Mouse (Mus musculus): ENCODE measurements at regions not wholly inside any gene's neighbourhood (a gene's known extent, or its start where the extent isn't known, plus 50 kb on each side); places are given as distances from the start of the nearest gene placed in this dataset.
"Not testable (repeated sequence)": the region's sequence is repeated elsewhere in the genome, so short reads cannot be mapped to it uniquely, and the experiment has no call there.

GRCm38 (mm10) chr17:15242976-15243635, 133.6 kb downstream of the Dll1 start:
- DNase-seq = no peak

- DNase-seq = no peak
Measured at GRCm38 (mm10) chr17:15242356-15242755, 134.3 kb downstream of the Dll1 start.

- no peak for DNase-seq
Measured at GRCm38 (mm10) chr17:15241491-15241890, 135.2 kb downstream of the Dll1 start.

- not testable (repeated sequence) for DNase-seq
Measured at GRCm38 (mm10) chr17:15240641-15241040, 136.0 kb downstream of the Dll1 start.

GRCm38 (mm10) chr17:15240011-15240410, 136.7 kb downstream of the Dll1 start:
- no peak for DNase-seq

- DNase-seq = no peak
Measured at GRCm38 (mm10) chr17:15235041-15235440, 141.6 kb downstream of the Dll1 start.

GRCm38 (mm10) chr17:15231175-15231574, 145.5 kb downstream of the Dll1 start:
- no peak for DNase-seq

- DNase-seq = no peak
Measured at GRCm38 (mm10) chr17:15229159-15229558, 147.5 kb downstream of the Dll1 start.

- no peak for DNase-seq
Measured at GRCm38 (mm10) chr17:15228077-15228476, 148.6 kb downstream of the Dll1 start.

GRCm38 (mm10) chr17:15223826-15224225, 152.8 kb downstream of the Dll1 start:
- DNase-seq = no peak

GRCm38 (mm10) chr17:15222923-15223322, 153.7 kb downstream of the Dll1 start:
- no peak for DNase-seq

- no peak for DNase-seq
Measured at GRCm38 (mm10) chr17:15214157-15214685, 162.5 kb downstream of the Dll1 start.

GRCm38 (mm10) chr17:15208808-15209173, 167.5 kb upstream of the Gm3448 start:
- DNase-seq = no peak

GRCm38 (mm10) chr17:15208030-15208807, 166.9 kb upstream of the Gm3448 start:
- peak; percentile 59 for DNase-seq

GRCm38 (mm10) chr17:15207182-15208029, 166.1 kb upstream of the Gm3448 start:
- peak; percentile 11 for DNase-seq

- no peak for DNase-seq
Measured at GRCm38 (mm10) chr17:15205799-15206198, 164.5 kb upstream of the Gm3448 start.

GRCm38 (mm10) chr17:15204524-15204923, 163.2 kb upstream of the Gm3448 start:
- no peak for DNase-seq

GRCm38 (mm10) chr17:15199235-15199634, 157.9 kb upstream of the Gm3448 start:
- no peak for DNase-seq

GRCm38 (mm10) chr17:15197361-15197760, 156.0 kb upstream of the Gm3448 start:
- DNase-seq = no peak

- no peak for DNase-seq
Measured at GRCm38 (mm10) chr17:15195819-15196218, 154.5 kb upstream of the Gm3448 start.

- no peak for DNase-seq
Measured at GRCm38 (mm10) chr17:15194894-15195461, 153.6 kb upstream of the Gm3448 start.

GRCm38 (mm10) chr17:15193831-15194230, 152.5 kb upstream of the Gm3448 start:
- DNase-seq = no peak

GRCm38 (mm10) chr17:15192840-15193239, 151.5 kb upstream of the Gm3448 start:
- no peak for DNase-seq
